Mouse (Mus musculus) cerebellum, adult 2 months (tissue): ENCODE results near the gene Mad1l1.

Experiments
- CTCF ChIP-seq: fragments of 200-500 bp; IDR thresholded peaks from 2 replicates; pipeline ENCODE4 v1.5.1; 2011; ENCODE audit warnings: low read depth, mild to moderate bottlenecking, control low read depth, low read length, moderate library complexity, borderline replicate concordance; ENCODE audit not compliant: insufficient read depth
- POLR2A ChIP-seq: fragments of 200-500 bp; IDR thresholded peaks from 2 replicates; pipeline ENCODE4 v1.6.1; 2011; ENCODE audit warnings: low read length, control low read depth, borderline replicate concordance; ENCODE audit not compliant: insufficient read depth

GRCm38 (mm10) chr5:140255265-140255664 is 66.1 kb downstream of the Mad1l1 start:
- TF ChIP-seq POLR2A, result no peak
- no peak for TF ChIP-seq CTCF
